Mouse (Mus musculus) neural tube, embryonic 11.5 days (tissue): ENCODE measurements around the gene Cers1. TPM values are rescaled to one million over a fixed set of nuclear protein-coding genes. Genes with fewer than 3 reads are reported as not detected.

Source experiments
- ATAC-seq: fragments of 200-750 bp; cut with Nextera tagmentation; 2 replicates; pipeline ENCODE4 v1.8.0; 2017; ENCODE audit warnings: moderate number of reproducible peaks, mild to moderate bottlenecking, moderate TSS enrichment, moderate library complexity; ENCODE audit not compliant: insufficient read depth, low FRiP score, low TSS enrichment
- DNase-seq: peaks from one replicate; pipeline ENCODE4 v3.0.0-alpha.2; 2015; ENCODE audit warnings: low spot score
- H3K27ac ChIP-seq: fragments of 300-500 bp; sonication (generic); 2 replicates; pipeline ENCODE4 v1.5.1; 2014; ENCODE audit warnings: low read depth, mild to moderate bottlenecking, low read length
- H3K27me3 ChIP-seq: fragments of 300-500 bp; sonication (generic); 2 replicates; pipeline ENCODE4 v1.6.1; 2014; ENCODE audit warnings: mild to moderate bottlenecking, low read length, mixed read lengths; ENCODE audit not compliant: control insufficient read depth, insufficient read depth
- H3K36me3 ChIP-seq: fragments of 300-500 bp; sonication (generic); 2 replicates; pipeline ENCODE4 v1.6.1; 2014; ENCODE audit warnings: mild to moderate bottlenecking, low read length, moderate library complexity, mixed read lengths; ENCODE audit not compliant: control insufficient read depth, insufficient read depth
- H3K4me1 ChIP-seq: fragments of 300-500 bp; sonication (generic); 2 replicates; pipeline ENCODE4 v1.6.1; 2014; ENCODE audit warnings: low read length, mixed read lengths; ENCODE audit not compliant: control insufficient read depth, insufficient read depth
- H3K4me2 ChIP-seq: fragments of 300-500 bp; sonication (generic); 2 replicates; pipeline ENCODE4 v1.6.1; 2014; ENCODE audit warnings: low read depth, mild to moderate bottlenecking, moderate library complexity
- H3K4me3 ChIP-seq: fragments of 300-500 bp; sonication (generic); 2 replicates; pipeline ENCODE4 v1.5.1; 2014; ENCODE audit warnings: low read depth, low read length
- H3K9ac ChIP-seq: fragments of 300-500 bp; sonication (generic); 2 replicates; pipeline ENCODE4 v1.6.1; 2014; ENCODE audit warnings: mild to moderate bottlenecking, low read length
- H3K9me3 ChIP-seq: fragments of 300-500 bp; sonication (generic); 2 replicates; pipeline ENCODE4 v1.6.1; 2016; ENCODE audit warnings: low read length; ENCODE audit not compliant: control insufficient read depth
- WGBS: fragments of 180-500 bp; shearing (Covaris S2); extraction: QIAGEN DNeasy Blood & Tissue Kit; methylation state at CpG from one replicate; pipeline ENCODE4 v1.1.7; 2014; 5-methylcytosine and 5-hydroxymethylcytosine counted together
- polyA plus RNA-seq: library from polyadenylated mRNA; unstranded; fragments of >200 nt; fragmentation: Nextera tagmentation; extraction: Ambion mirVana; gene quantifications from 2 replicates; pipeline ENCODE4 v1.2.1, GENCODE M21; 2014

Cers1 gene
- polyA plus RNA-seq, 1 experiment from 2014 or later = 6.8 TPM

DNA sequence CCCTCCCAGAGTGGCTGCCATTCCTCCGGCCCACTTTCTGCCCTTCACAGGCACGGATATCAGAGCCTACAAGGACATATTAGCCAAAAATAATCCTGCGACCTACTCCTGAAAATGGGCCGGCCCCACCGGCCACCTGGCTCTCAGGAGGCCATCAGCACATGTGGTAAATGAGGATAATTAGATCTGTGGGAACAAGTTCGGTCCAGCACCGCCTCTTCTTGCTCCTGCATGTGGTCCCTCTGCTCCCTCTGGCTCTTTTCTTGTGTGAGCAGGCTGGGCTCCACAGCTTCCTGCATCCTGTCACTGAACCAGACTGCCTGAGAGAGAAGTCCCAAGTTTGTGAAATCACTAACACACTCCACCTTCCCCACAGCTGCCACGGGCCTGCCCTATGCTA is 36.3 kb upstream of the Cers1 start:
- Histone ChIP-seq H3K4me2 (no peak overlapping the region), H3K9me3 (no peaks in the 10 kb centered on the region), H3K9ac (no peak overlapping the region), H3K27me3 (no peaks in the 10 kb centered on the region), H3K36me3 (no peaks in the 10 kb centered on the region), H3K4me1 (no peaks in the 10 kb centered on the region), H3K4me3 (no peak overlapping the region), H3K27ac (no peak overlapping the region)
- ATAC-seq (no peak), DNase-seq (no peak)
- 63% methylated on average over 8 of the region's 8 CpGs for WGBS

GRCm38 (mm10) chr8:70281001-70281400 is 34.6 kb upstream of the Cers1 start:
- H3K9ac ChIP-seq = no peak overlapping the region
- ATAC-seq (no peak), DNase-seq (no peak)
- WGBS = 58% methylated on average over 3 of the region's 3 CpGs
- H3K27ac ChIP-seq = no peak overlapping the region
- H3K27me3 ChIP-seq = no peaks in the 10 kb centered on the region
- peaks cover 12% of the 10 kb centered on the region for H3K36me3 ChIP-seq
- no peak overlapping the region for H3K4me2 ChIP-seq
- no peaks in the 10 kb centered on the region for H3K9me3 ChIP-seq
- no peak overlapping the region for H3K4me3 ChIP-seq
- H3K4me1 ChIP-seq = 0 out of 2 replicates have a peak, but pooled peaks cover 4% of the 10 kb centered on the region

DNA sequence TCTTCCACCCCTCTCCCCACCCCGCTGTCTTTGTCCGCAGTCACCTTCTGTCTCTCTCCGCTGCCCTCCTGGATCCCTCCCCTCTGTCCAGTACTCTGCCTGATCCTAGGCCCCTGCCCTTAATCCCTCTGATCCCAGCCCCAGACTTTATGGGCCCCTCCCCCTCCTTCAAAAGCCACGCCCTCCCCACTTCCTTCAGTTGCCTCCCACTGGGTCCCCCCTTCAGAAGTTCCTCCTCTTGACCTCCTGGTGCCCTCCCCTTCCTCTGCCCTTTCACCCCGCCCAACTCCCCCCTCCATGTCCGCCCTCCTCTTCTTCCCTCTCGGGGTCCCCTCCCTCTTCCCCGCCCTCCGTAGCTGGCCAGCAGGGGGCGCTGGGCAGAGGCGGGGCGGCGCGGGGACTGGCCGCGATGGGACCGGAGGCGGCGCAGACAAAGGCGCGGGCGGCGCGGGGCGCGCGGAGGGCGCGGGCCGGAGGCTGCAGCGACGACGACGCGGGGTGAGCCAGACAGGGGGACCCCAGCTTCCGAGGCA is 32.9 kb upstream of the Cers1 start, which contains the start of gene Homer3:
Gene Homer3, plus strand, starts transcription at position 225 of the 533 bp plus-strand sequence.
- Histone ChIP-seq H3K27me3 (no peaks in the 10 kb centered on the region), H3K4me3 (peak within 1 kb of the TSS; percentile 93), H3K9ac (peak within 1 kb of the TSS; percentile 98), H3K36me3 (peaks cover 27% of the 10 kb centered on the region), H3K4me1 (0 out of 2 replicates have a peak, but pooled peaks cover 4% of the 10 kb centered on the region), H3K9me3 (no peaks in the 10 kb centered on the region; the same call in 1 of the 2 replicates), H3K27ac (peak within 1 kb of the TSS; percentile 70), H3K4me2 (peak within 1 kb of the TSS; percentile 75)
- WGBS = 1% methylated on average over 32 of the region's 36 CpGs
- peak; percentile 86 for ATAC-seq
- DNase-seq = peak; percentile 93

GRCm38 (mm10) chr8:70283136-70284077 is 32.2 kb upstream of the Cers1 start:
- Histone ChIP-seq H3K27me3 (no peaks in the 10 kb centered on the region), H3K4me3 (peak overlapping the region; percentile 93), H3K9ac (peak overlapping the region; percentile 98), H3K4me2 (peak overlapping the region; percentile 75), H3K27ac (peak overlapping the region; percentile 70), H3K9me3 (no peaks in the 10 kb centered on the region; the same call in 1 of the 2 replicates), H3K36me3 (peaks cover 27% of the 10 kb centered on the region), H3K4me1 (0 out of 2 replicates have a peak, but pooled peaks cover 4% of the 10 kb centered on the region)
- under 1% methylated on average over 54 of the region's 55 CpGs for WGBS
- peak; percentile 62 for ATAC-seq
- peak; percentile 46 for DNase-seq

GRCm38 (mm10) chr8:70284421-70284820 is 31.2 kb upstream of the Cers1 start:
- peaks cover 28% of the 10 kb centered on the region for H3K36me3 ChIP-seq
- no peak overlapping the region for H3K27ac ChIP-seq
- 81% methylated on average over 5 of the region's 5 CpGs for WGBS
- no peaks in the 10 kb centered on the region; the same call in 1 of the 2 replicates for H3K9me3 ChIP-seq
- H3K4me1 ChIP-seq = 0 out of 2 replicates have a peak, but pooled peaks cover 4% of the 10 kb centered on the region
- no peak overlapping the region for H3K9ac ChIP-seq
- DNase-seq (no peak), ATAC-seq (no peak)
- no peaks in the 10 kb centered on the region for H3K27me3 ChIP-seq
- H3K4me3 ChIP-seq = peak overlapping the region; percentile 93
- H3K4me2 ChIP-seq = peak overlapping the region; percentile 75

DNA sequence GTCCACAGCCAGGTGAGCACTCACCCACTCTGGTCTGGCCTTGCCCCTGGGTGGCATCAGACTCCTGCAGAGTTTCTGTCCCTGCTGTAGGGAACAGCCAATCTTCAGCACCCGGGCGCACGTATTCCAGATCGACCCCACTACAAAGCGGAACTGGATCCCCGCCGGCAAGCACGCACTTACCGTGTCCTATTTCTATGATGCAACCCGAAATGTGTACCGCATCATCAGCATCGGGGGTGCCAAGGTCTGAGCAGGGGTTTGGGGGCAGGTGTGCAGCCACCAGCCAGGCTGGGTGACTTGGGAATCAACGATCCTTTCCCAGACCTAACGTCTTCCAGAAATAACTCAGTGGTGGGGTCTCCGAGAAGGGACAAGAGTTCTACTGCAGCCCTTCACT is 30.3 kb upstream of the Cers1 start:
- no peak for DNase-seq
- H3K36me3 ChIP-seq = peaks cover 33% of the 10 kb centered on the region
- 97% methylated on average over 15 of the region's 15 CpGs for WGBS
- ATAC-seq = no peak
- no peak overlapping the region for H3K4me2 ChIP-seq
- H3K27ac ChIP-seq = no peak overlapping the region
- H3K27me3 ChIP-seq = no peaks in the 10 kb centered on the region
- H3K9ac ChIP-seq = no peak overlapping the region
- H3K4me1 ChIP-seq = 0 out of 2 replicates have a peak, but pooled peaks cover 4% of the 10 kb centered on the region
- no peaks in the 10 kb centered on the region; the same call in 1 of the 2 replicates for H3K9me3 ChIP-seq
- H3K4me3 ChIP-seq = no peak overlapping the region

DNA sequence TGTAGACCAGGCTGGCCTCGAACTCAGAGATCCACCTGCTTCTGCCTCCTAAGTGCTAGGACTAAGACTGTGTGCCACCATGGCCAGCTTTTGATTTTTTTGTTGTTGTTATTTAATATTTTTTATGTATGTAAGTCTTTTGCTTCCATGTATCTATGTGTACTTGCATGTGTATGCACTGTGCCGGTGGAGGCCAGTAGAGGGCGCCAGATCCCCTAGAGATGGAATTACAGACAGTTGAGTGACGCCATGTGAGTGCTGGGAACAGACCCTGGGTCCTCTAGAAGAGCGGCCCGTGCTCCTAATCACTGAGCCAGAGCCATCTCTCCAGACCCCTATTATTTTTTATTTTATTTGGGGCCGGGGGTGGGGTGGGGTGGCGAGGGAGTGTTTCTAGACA is 28.8 kb upstream of the Cers1 start:
- peaks cover 43% of the 10 kb centered on the region for H3K36me3 ChIP-seq
- H3K4me3 ChIP-seq = no peak overlapping the region
- ATAC-seq (no peak), DNase-seq (no peak)
- H3K9me3 ChIP-seq = no peaks in the 10 kb centered on the region; the same call in 1 of the 2 replicates
- H3K27me3 ChIP-seq = no peaks in the 10 kb centered on the region
- H3K4me1 ChIP-seq = 0 out of 2 replicates have a peak, but pooled peaks cover 4% of the 10 kb centered on the region
- WGBS = 90% methylated on average over 8 of the region's 8 CpGs
- no peak overlapping the region for H3K4me2 ChIP-seq
- H3K27ac ChIP-seq = no peak overlapping the region
- H3K9ac ChIP-seq = no peak overlapping the region

GRCm38 (mm10) chr8:70293988-70294405 is 21.6 kb upstream of the Cers1 start:
- 75% methylated on average over 5 of the region's 5 CpGs for WGBS
- no peaks in the 10 kb centered on the region for H3K4me1 ChIP-seq
- no peak overlapping the region for H3K9ac ChIP-seq
- H3K27ac ChIP-seq = no peak overlapping the region
- H3K4me3 ChIP-seq = no peak overlapping the region
- H3K9me3 ChIP-seq = no peaks in the 10 kb centered on the region
- ATAC-seq (no peak), DNase-seq (no peak)
- H3K36me3 ChIP-seq = peaks cover 37% of the 10 kb centered on the region
- no peaks in the 10 kb centered on the region for H3K27me3 ChIP-seq
- H3K4me2 ChIP-seq = no peak overlapping the region
